Mouse (Mus musculus): Measurements from ENCODE around the gene Lbhd1. TPM values are rescaled to one million over a fixed set of nuclear protein-coding genes. Genes with fewer than 3 reads are reported as not detected.

Gene Lbhd1
- total RNA-seq, 4 experiments from 2014 or later, result 9.6 to 22.4 (median 14.5) TPM

Small RNAs within 50 kb of the gene (microRNA-seq; reads per million reads assigned to microRNA genes)
- gene Mir5136, result 0.17 to 0.35 reads per million in 2 experiments

Other genes starting within 250 kb of the Lbhd1 start
- gene Chrm1, start 219.9 kb upstream of the Lbhd1 start, total RNA-seq (2022), result 1 to 10 TPM; 1.2 to 2.6 (median 1.8) TPM
- gene Slc3a2, start 160.4 kb upstream of the Lbhd1 start, total RNA-seq (2022), result 100 to 1,000 TPM; 210 to 266 (median 246) TPM
- 10 to 100 TPM; 49.1 to 60.4 (median 53.3) TPM for gene Wdr74, start 147.9 kb upstream of the Lbhd1 start, total RNA-seq (2022)
- gene 1700092M07Rik, start 143.0 kb upstream of the Lbhd1 start, total RNA-seq (2022), result 1 to 10 TPM in 3 of 4 experiments, under 1 TPM in 1; 0.64 to 4.4 (median 1.8) TPM
- gene Stx5a, start 142.3 kb upstream of the Lbhd1 start, total RNA-seq (2022), result 100 to 1,000 TPM in 3 of 4 experiments, 10 to 100 TPM in 1; 90.9 to 138 (median 118) TPM
- gene Nxf1, start 126.7 kb upstream of the Lbhd1 start, total RNA-seq (2022), result 100 to 1,000 TPM; 102 to 164 (median 148) TPM
- 100 to 1,000 TPM; 111 to 137 (median 123) TPM for gene Tmem223, start 112.7 kb upstream of the Lbhd1 start, total RNA-seq (2022)
- 10 to 100 TPM; 54.8 to 73.9 (median 63.9) TPM for gene Tmem179b, start 109.3 kb upstream of the Lbhd1 start, total RNA-seq (2022)
- 10 to 100 TPM; 16.6 to 26.8 (median 21.0) TPM for gene Taf6l, start 97.3 kb upstream of the Lbhd1 start, total RNA-seq (2022)
- 100 to 1,000 TPM in 2 of 4 experiments, 10 to 100 TPM in 2; 86.0 to 106 (median 102) TPM for gene Polr2g, start 85.2 kb upstream of the Lbhd1 start, total RNA-seq (2022)
- gene Zbtb3, start 81.2 kb upstream of the Lbhd1 start, total RNA-seq (2022), result 1 to 10 TPM; 2.5 to 4.9 (median 3.5) TPM
- gene Ttc9c, start 64.4 kb upstream of the Lbhd1 start, total RNA-seq (2022), result 10 to 100 TPM; 27.4 to 40.5 (median 35.9) TPM
- 10 to 100 TPM; 66.4 to 84.4 (median 73.9) TPM for gene Hnrnpul2, start 63.7 kb upstream of the Lbhd1 start, total RNA-seq (2022)
- gene AC129217.1, start 54.0 kb upstream of the Lbhd1 start, total RNA-seq (2022), result not detected
- 100 to 1,000 TPM in 3 of 4 experiments, 10 to 100 TPM in 1; 96.6 to 137 (median 126) TPM for gene Bscl2, start 46.3 kb upstream of the Lbhd1 start, total RNA-seq (2022)
- gene Gng3, start 44.5 kb upstream of the Lbhd1 start, total RNA-seq (2022), result 1 to 10 TPM; 4.7 to 9.8 (median 8.7) TPM
- gene Lrrn4cl, start 33.0 kb upstream of the Lbhd1 start, total RNA-seq (2022), result 1 to 10 TPM; 2.6 to 4.5 (median 3.3) TPM
- gene Ubxn1, start 12.2 kb upstream of the Lbhd1 start, total RNA-seq (2022), result 100 to 1,000 TPM; 203 to 231 (median 218) TPM
- gene Uqcc3, start 2.8 kb upstream of the Lbhd1 start, total RNA-seq (2022), result 10 to 100 TPM; 53.2 to 91.0 (median 63.1) TPM
- gene Gm49403, start 198 bp downstream of the Lbhd1 start, total RNA-seq (2022), result not detected
- gene 1810009A15Rik, start 5.1 kb downstream of the Lbhd1 start, total RNA-seq (2022), result 10 to 100 TPM; 32.6 to 54.7 (median 45.3) TPM
- gene Gm49416, start 5.2 kb downstream of the Lbhd1 start, total RNA-seq (2022), result 10 to 100 TPM in 1 of 4 experiments, 1 to 10 TPM in 3; 2.6 to 10.6 (median 6.0) TPM
- 10 to 100 TPM; 22.9 to 27.8 (median 25.0) TPM for gene Ints5, start 9.3 kb downstream of the Lbhd1 start, total RNA-seq (2022)
- gene Ganab, start 14.3 kb downstream of the Lbhd1 start, total RNA-seq (2022), result 100 to 1,000 TPM; 204 to 232 (median 222) TPM
- 10 to 100 TPM; 61.3 to 72.9 (median 70.0) TPM for gene B3gat3, start 36.6 kb downstream of the Lbhd1 start, total RNA-seq (2022)
- gene Rom1, start 45.6 kb downstream of the Lbhd1 start, total RNA-seq (2022), result 10 to 100 TPM; 51.9 to 73.5 (median 54.9) TPM
- 10 to 100 TPM; 57.9 to 87.6 (median 79.6) TPM for gene Eml3, start 45.8 kb downstream of the Lbhd1 start, total RNA-seq (2022)
- 100 to 1,000 TPM in 2 of 4 experiments, 10 to 100 TPM in 2; 83.4 to 133 (median 102) TPM for gene Mta2, start 58.1 kb downstream of the Lbhd1 start, total RNA-seq (2022)
- gene Tut1, start 70.1 kb downstream of the Lbhd1 start, total RNA-seq (2022), result 10 to 100 TPM; 22.9 to 31.9 (median 26.8) TPM
- 100 to 1,000 TPM; 306 to 355 (median 328) TPM for gene Eef1g, start 83.3 kb downstream of the Lbhd1 start, total RNA-seq (2022)
- gene Ahnak, start 105.6 kb downstream of the Lbhd1 start, total RNA-seq (2022), result 100 to 1,000 TPM; 122 to 227 (median 158) TPM
- under 1 TPM in 1 of 4 experiments, not detected in 3; 0.73 TPM for gene Scgb1a1, start 204.2 kb downstream of the Lbhd1 start, total RNA-seq (2022)

Measured in adrenal gland, adult 8-10 months (tissue).